Mouse (Mus musculus): Measurements from ENCODE around the gene Nf1.

Gene Nf1

GRCm38 (mm10) chr11:79452966-79453365 is 113.5 kb downstream of the Nf1 start:
- intact Hi-C loops (cut with DNase I): no loop called here

GRCm38 (mm10) chr11:79457928-79458327 is 118.4 kb downstream of the Nf1 start:
- intact Hi-C loops (cut with DNase I): no loop called here

- intact Hi-C loops (cut with DNase I): no loop called here
These were observed 120.4 kb downstream of the Nf1 start for GRCm38 (mm10) chr11:79459846-79460245.

- intact Hi-C loops (cut with DNase I): no loop called here
These were observed 121.4 kb downstream of the Nf1 start for GRCm38 (mm10) chr11:79460756-79461450.

GRCm38 (mm10) chr11:79468097-79468496 is 128.6 kb downstream of the Nf1 start:
- intact Hi-C loops (cut with DNase I): no loop called here

GRCm38 (mm10) chr11:79483392-79483791 is 143.9 kb downstream of the Nf1 start:
- intact Hi-C loops (cut with DNase I): no loop called here

- intact Hi-C loops (cut with DNase I): no loop called here
These were observed 144.5 kb downstream of the Nf1 start for GRCm38 (mm10) chr11:79483876-79484528.

GRCm38 (mm10) chr11:79484721-79485120 is 145.2 kb downstream of the Nf1 start:
- intact Hi-C loops (cut with DNase I): no loop called here

GRCm38 (mm10) chr11:79494976-79495800 is 155.7 kb downstream of the Nf1 start:
- intact Hi-C loops (cut with DNase I): no loop called here

GRCm38 (mm10) chr11:79502917-79503316 is 163.4 kb downstream of the Nf1 start:
- intact Hi-C loops (cut with DNase I): no loop called here

- intact Hi-C loops (cut with DNase I): no loop called here
These were observed 164.4 kb downstream of the Nf1 start, which contains the start of gene Omg for GRCm38 (mm10) chr11:79503845-79504244. Gene Omg (minus strand): TSS chr11:79504084.

- intact Hi-C loops (cut with DNase I): no loop called here
These were observed 165.0 kb downstream of the Nf1 start for GRCm38 (mm10) chr11:79504506-79504905.

GRCm38 (mm10) chr11:79511970-79512369 is 172.5 kb downstream of the Nf1 start:
- intact Hi-C loops (cut with DNase I): no loop called here

GRCm38 (mm10) chr11:79515331-79515730 is 175.8 kb downstream of the Nf1 start:
- intact Hi-C loops (cut with DNase I): no loop called here

- intact Hi-C loops (cut with DNase I): no loop called here
These were observed 176.3 kb downstream of the Nf1 start for GRCm38 (mm10) chr11:79515798-79516197.

GRCm38 (mm10) chr11:79519299-79519698 is 179.8 kb downstream of the Nf1 start:
- intact Hi-C loops (cut with DNase I): no loop called here

GRCm38 (mm10) chr11:79519878-79520291 is 180.4 kb downstream of the Nf1 start:
- intact Hi-C loops (cut with DNase I): no loop called here

- intact Hi-C loops (cut with DNase I): no loop called here
These were observed 181.3 kb downstream of the Nf1 start for GRCm38 (mm10) chr11:79520772-79521171.

GRCm38 (mm10) chr11:79521930-79522329 is 182.4 kb downstream of the Nf1 start:
- intact Hi-C loops (cut with DNase I): no loop called here

GRCm38 (mm10) chr11:79522944-79523343 is 183.5 kb downstream of the Nf1 start:
- intact Hi-C loops (cut with DNase I): no loop called here

GRCm38 (mm10) chr11:79523560-79524309 is 184.2 kb downstream of the Nf1 start, which contains the start of gene Evi2b:
Gene Evi2b (minus strand): TSS chr11:79523762.
- intact Hi-C loops (cut with DNase I): no loop called here

Data from adrenal gland (tissue).